Mouse (Mus musculus) retina, adult 2 months (tissue): ENCODE measurements around the gene Prokr1.
"Not testable (repeated sequence)": the region's sequence is repeated elsewhere in the genome, so short reads cannot be mapped to it uniquely, and the experiment has no call there.

Source experiments
- DNase-seq: peaks from one replicate; pipeline ENCODE4 v3.0.0-alpha.2; 2012; ENCODE audit warnings: low read depth, low spot score

Gene Prokr1

DNA sequence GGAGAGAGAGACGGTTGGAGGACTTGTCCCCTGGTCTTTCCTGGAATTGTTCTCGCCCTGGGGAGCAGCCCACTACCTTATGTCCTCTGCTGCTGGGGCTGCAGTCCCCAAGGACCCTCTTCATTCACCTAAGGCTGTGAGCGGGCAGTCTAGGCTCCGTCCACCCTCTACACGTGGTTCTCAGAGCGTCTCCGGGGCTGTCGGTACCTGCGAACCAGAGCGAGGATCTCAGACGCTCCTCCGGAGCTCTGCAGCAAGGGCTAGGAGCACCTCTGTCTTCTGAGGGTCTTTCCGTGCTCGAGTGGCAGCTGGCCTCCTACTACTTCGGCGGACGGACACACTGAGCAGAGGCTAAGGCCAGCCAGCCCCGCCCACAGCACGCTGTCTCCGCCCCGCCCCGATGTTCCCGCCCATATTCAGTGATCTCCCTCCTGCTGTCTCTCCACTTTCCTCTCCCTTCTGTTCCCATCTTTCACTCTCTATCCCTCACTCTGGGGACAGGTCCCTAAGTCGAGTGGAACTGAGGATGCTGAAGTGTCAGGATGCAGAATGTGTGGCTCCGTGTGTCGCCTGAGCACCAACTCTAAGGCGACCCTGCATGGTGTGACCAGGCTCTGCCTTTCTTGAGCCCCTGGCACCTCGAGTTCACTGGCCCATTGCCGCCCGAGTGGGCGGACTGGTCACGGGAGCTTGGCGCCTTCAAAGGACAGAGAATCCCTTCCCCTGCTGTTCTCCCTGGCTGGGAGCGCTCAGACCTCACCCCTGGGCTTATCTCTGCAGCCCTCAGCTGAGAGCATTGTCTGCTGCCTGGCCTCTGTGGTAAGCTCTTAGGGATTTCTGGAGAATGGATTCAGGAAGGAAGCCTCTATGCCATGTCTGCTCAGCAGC, at the start of gene Prokr1:
Gene Prokr1, minus strand, starts transcription at position 350 of the 888 bp plus-strand sequence.
- no peak for DNase-seq

DNA sequence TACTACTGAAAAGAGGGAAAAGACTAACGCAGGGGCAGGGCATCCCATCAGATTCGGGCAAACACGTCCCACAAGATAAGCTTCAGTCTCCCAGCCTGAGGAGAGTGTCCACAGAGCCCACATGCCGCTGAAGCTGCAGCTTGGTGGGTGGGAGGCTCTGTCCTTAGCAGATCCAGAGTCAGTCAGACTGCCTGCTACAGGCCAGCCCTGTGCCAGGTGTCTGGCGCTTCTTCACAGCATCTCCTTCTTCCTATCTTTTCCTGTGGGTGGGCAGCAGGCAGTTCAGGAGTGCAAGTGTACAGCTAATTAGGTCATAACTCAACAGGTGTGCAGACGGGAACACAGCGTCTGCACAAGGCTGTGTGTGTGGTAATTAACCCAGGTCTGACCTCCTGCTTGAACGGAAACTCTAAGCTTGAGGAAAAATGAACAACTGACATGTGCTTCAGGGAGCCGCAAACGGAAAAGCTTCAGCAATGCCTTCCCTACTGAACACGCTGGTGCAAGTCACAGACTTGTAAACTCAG, 47.7 kb upstream of the Prokr1 start:
- DNase-seq, result no peak

DNA sequence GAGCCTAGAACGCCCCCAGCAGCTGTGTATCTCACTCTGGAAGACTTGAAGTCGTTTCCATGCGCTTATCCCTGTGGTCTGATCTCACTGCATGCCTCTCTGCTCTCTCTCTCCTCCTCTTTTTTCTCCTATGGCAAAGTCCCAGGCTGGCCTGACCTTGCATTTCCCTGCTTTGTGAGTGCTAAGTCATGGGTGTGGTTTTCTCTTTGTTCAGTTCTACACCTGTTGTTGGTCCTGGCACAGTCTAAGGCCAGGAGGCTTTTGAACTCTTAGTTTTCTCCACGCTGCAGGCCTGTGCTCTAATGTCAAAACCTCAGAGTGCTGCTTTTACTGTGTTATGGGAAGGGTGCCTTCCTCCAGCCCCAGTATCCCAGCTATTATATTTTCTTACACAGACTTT, 41.6 kb upstream of the Prokr1 start:
- DNase-seq, result no peak

DNA sequence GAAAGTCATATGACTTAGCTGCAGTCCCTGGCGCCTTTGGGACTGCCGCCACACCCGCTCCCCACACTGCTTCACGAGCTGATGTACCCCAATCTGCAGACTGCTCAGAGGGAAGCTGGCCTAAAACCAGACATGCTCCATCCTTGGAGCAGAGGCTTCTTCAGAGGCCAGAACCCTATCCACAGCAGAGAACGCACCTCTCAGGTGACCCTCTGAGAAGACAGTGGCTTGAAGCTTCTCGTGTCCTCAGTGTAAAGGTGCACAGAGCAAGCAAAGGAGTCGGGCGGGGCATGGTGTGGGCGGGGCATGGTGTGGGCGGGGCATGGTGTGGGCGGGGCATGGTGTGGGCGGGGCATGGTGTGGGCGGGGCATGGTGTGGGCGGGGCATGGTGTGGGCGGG, 38.4 kb upstream of the Prokr1 start:
- not testable (repeated sequence) for DNase-seq

DNA sequence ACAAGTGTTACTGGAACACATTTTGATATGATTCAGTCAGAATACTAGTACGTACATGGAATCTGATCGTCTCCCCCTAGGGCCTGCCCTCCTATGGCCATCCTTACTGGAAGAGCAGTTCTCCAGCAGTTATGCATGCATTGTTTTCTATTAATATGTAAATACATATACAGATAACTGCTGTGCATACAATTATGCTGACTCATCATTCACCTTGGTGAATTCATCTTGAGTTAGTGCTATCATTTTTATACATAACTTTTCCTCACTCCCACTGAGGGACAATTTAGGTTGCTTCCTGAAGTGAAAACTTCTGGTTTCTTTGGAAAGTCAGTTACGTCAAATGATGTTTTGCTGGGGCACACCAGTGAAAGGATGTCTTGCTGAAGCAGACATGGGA, 32.6 kb upstream of the Prokr1 start:
- DNase-seq, result no peak

DNA sequence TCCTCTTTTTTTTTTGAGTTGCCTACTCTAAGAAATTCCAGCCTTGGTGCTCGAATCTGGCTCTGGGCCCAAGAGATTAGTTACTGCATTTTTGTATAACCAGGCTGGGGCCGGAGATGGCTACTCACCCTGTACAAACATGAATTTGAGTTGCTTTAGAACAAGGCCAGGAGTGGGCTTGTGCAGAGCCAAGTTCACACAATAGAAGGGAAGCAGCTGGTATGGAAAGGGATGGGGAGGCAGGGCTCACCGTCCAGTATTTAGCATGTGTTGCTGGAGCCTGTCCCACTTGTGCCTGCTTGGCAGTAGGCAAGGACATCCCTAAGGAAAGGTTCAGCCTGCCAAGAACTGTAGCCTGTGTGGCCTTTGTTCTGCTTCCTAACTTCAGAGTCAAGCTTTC, 30.7 kb upstream of the Prokr1 start:
- DNase-seq, result no peak

DNA sequence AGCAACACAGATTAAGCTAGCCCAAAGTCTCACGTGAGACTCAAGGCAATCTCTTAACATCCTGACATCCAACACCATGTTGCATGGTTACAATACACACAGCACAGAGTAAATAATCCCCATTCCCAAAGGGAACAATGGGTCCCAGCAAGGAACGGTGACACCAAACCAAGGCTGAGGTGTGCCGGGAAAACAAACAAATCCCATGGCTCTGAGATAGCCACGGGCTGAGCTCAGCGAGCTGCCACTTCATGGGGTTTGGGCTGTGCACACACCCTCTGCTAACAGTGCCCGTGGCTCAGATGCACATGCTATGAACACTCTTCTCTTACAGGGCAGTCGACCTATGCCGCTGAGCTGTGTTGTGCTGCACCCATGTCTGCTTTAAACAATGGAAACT, 27.5 kb upstream of the Prokr1 start:
- DNase-seq, result no peak

DNA sequence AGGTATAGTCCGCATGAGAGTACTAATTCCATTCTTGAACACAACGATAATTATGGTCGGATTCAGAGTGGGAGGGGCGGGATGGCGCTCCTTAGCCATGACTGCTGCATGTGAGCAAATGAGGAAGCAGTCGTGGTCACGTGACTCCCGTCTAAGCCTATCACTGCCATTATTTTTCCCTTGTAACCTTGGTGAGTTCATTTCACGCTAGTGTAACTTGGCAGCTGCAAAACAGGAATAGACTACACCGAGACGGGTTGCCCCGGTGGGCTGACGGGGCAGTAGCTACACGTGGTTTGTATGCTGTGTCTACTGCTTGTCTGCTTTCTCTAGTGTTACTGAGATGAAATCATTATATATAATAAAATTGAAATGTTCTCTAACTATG, 25.1 kb upstream of the Prokr1 start:
- no peak for DNase-seq

DNA sequence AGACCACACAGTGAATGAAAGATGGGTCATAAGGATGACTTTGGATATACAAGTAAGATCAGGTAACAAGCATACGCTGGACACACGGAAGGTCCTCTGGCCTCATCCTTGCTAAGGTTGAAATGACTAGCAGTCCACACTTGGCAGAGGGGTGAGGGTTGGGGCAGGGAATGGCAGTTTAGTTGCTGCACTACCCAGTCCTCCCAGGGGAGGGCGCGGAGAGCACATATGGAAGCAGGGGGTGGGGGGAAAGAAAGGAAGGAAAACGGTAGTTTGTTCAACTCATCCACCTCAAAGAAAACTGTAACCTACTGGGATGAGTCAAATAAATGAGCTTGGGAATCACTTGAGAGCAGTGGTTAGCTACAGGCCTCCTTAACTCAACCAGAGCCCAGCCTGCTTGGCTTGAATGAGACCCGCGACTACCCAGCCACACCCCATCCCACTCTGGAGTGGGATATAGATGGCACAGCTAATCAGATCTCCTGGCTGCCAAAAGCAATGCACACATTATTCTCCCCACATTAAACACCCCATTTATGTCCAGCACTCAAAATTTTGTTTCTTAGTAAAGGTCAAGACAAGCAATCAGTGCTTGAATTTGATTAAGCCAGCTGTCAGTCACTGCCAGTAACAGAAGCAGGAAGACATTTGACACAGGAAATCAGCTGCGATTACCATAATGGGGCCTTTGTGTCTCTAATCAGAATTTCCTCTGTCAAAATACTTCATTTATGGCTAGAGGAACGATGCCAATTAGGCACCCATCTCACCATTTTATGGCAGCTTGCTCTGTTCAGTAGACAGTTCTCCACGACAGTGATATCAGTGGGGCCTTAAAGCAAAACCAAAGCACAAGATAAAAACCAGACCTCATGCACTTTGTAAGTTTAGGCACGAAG, 24.5 kb upstream of the Prokr1 start:
- DNase-seq, result no peak

DNA sequence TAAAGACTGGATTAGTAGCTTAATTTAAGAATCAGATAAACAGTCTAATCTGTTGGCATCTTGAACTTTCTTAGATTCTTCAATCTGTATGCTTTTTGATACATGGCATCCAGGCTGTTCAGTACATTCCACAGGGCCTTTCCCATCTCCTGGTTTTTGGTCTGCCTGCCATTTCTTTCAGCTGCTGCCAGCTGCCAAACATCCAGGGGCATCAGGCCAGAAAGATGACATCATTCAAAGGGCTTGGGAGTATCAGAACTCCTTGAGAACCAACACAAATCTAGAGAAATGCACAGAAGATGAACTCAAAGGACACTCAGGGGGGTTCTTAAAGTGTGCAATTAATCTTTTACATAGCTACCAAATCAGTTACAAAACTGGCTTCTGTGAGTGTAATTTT, 9.3 kb upstream of the Prokr1 start:
- no peak for DNase-seq

DNA sequence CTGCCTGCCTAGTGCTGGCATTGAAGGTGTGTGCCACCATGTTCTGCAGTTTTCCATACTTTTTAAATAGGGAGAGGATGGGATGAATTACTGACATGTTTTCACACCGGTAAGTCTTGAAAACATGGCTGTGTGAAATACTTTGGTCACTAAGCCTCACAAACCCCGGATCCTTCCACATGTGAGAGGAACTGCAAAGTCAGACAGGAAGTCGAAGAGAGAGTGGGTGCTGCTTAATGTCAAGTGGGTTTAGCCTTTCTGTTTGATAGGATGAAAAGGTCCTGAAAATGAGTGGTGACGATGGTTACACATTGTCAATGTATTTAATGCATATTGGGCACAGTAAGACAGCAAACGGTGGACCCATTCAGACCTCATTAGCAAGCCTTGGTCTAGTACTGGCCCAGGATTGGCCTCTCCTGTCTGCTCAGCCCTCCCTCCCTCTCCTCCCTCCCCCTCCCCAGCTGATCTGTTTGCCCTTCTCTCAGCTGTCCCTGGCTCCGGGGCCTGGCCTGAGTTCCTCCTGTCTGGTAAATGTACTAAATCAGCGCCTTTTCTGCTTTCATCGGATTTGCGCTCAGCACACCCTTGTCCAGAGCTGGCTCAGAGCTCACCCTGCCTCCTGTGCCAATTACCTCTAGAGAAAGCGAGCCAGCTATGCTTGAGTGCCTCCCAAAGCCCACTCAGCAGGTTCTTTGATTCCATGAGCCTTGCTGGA, 6.7 kb upstream of the Prokr1 start:
- DNase-seq, result no peak

DNA sequence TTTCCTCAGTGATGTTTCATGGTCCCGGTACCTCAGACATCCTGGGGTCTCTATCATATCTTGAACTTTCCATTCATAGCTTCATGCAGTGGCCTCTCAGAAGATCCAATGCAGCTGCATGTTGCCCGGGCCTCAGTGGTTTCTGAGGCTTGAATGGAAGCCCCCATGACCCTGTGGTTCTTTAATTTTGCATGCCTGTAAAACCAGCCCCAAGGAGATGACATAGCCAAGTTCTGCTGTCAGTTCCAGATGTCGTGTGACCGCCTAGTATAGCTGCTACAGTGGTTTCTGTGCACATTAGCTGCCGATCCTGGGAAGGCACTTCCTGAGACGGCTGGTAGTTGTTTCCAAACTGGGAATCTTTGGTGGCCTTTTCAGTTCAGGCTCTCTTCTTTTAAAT, 3.6 kb upstream of the Prokr1 start:
- DNase-seq, result no peak

DNA sequence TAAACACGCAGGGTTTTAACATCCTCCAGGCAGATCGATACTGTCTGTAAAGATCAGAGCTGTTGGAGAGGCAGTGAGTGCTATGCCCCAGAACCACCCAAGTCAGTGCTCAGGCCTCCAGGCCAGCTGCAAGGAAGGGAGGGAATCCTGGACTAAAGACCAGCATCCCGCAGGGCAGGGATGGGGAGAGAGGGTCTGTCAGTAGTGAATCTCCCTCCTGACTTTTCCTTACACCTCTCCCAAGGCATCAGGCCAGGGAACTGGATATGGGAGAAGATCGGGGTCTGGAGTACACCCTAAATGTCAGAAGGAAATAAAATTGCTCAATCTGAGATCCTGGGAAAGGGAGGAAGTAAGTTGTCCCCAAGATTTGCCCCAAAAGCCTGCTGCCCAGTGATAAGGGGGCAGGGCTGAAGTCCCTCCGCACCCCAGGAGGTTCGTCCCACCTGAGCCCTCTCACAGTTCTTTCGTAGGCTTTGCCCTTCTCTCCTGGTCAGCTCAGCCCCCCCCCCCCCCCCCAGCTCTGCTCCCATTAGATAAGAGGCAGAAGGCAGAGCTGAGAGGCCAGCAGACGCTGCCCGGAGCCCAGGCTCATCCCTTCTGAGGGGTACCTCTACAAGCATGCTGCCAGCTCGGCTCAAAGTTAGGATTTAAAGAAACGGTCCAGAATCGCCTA, 687 bp downstream of the Prokr1 start:
- no peak for DNase-seq

DNA sequence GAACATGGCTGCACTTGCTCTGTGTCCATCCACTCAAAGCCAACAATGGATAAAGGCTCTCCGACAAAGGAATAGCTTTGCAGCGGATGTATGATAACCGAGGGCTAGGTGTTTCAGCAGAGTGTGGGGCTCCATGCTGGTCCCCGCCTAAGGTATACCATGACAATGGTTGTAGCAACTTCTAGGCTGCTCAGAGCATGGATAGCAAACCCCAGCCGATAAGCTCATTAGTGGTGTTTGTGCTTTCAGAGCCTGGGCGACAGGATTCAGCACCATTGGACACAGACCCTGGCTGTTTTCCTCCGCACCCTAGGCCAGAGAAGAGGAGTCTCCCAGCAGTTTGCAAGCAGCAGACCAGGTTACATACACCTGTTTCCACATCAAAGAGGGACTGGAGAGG, 6.6 kb downstream of the Prokr1 start:
- no peak for DNase-seq

DNA sequence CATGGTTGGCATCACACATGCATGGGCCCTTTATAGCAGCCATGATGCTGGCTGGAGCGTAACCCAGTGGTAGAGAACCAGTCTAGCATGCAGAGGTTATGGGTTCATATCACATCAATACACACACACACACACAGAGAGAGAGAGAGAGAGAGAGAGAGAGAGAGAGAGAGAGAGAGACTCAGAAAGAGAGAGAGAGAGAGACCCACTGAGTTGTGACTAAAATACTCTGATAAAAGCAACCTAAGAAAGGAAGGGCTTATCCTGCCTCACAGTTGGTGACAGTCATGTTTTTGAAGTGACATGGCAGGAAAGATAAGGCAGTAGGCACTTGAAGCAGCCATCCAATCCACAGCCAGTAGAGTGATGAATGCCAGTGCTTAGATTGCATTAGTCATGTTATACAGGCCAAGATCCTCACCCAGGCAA, 7.3 kb downstream of the Prokr1 start:
- no peak for DNase-seq

DNA sequence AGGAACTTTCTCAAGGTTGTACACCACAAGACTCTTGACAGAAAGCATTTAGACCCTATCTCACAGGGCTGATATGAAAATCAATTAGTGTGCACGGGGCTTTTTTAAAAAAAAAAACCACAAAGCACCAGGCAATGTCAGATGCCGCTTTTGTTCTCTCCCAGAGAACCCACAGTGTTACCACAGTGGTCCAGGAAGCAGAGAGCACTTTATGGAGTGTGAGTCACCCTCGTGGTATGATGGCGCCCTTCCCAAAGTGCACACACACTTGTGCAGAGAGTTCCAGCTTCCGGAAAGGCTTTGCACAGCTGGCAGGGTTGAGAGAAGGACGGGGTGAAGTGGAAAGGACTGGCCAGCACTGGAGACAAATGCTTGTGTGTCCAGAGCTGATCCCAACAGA, 8.1 kb downstream of the Prokr1 start:
- no peak for DNase-seq

DNA sequence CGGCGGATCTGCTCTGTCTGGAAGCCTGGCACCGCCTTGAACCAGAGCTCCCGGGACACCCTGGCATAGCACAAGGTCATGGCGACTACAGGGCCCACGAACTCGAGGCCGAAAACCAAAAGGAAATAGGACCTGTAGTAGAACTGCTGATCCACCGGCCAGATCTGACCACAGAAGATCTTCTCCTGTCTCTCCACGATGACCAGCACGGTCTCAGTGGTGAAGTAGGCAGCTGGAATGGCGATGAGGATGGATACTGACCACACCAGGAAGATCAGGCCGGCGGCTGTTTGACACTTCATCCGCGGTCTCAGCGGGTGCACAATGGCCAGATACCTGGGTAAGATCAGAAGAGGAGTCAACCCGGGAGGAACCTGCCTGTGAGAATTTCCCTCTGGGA, 9.0 kb downstream of the Prokr1 start:
- no peak for DNase-seq

DNA sequence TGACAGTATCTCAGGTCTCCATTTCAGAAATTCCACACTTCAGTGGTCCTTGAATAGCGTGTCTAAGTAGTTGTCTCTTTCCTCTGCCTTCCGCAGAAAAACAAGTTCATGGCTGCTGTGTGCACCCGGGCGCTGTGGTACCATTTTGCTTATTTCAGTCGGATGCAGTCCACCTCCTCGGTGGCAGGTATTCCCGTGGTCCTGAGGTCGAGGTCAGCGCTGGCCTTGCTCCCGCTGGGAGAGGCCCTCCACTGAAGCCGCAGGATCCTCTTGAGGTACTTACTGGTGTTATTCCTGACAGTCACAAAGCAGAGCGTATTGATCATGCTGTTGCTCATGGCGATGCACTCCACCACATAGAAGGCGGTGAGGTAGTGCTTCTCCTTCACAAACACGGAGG, 9.5 kb downstream of the Prokr1 start:
- no peak for DNase-seq

DNA sequence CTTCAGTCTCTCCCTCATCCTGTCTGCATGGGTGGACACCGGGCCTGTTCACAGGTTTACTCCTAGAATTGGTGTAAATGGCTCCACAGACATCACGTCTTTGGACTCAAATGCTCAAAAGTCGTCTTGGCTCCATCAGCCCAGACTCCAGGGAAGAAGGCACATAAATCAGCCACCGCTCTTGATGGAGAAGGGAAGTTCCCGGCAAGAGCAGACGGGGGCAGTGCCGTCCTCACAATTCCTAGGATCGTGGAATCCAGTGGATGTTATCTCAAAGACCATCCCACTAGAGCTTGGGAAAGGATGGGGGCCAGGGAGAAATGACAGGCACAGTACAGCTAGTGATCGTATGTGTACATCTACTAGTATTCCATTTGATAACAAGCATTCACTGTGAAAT, 12.3 kb downstream of the Prokr1 start:
- no peak for DNase-seq

DNA sequence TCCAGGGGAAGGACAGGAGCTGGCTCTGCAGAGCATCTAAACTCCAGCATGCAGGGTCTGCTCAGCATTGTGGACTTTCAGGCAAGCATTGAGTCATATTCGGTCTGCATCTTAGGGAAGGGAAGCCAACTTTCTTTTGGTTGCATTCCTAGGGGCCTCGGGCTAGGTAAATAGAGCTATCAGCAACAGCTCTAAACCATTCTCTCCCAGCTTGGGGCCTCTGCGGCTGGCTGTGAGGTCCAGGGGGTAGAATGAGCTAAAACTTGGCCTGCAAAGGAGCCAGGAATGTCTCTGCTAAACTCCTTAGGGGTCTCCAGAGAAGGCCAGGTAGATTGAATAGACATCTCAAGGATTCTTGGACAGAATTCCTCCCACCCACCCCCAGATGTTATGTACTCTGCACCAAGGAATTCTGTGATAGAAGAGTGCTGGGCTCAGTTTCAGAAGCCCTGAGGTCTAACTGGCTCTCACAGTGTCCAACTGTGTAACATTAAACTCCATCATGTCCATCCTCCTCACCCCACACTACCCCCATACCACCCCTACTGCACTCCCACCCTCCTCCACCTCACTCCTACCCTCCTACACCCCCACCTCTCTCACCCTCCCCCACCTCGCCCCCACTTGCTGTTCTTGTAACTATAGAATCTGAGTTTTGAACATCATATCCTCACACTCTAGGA, 13.8 kb downstream of the Prokr1 start:
- DNase-seq, result no peak

DNA sequence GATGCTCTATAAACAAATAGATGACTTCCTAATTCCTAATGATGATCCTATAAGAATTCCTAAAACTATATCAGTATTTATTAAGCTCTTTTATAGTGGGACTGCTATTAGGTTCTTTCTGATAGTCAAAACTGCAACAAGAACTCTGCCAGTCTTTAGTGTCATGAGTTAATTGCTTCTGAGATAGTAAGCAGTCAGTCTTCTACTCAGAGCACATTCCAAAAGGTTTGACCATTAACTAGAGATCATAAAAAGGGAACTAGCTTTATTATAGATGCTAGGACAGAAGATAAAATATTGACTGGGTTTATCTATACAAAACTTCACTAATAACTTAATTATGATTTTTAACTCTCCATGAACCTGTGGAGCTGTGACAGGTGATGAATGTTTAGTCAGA, 18.7 kb downstream of the Prokr1 start:
- not testable (repeated sequence) for DNase-seq
